Mouse (Mus musculus) ES-Bruce4 (cell line): ENCODE data around the gene Sdr42e1.

Source experiments
- CTCF ChIP-seq: IDR thresholded peaks from one replicate; pipeline ENCODE4 v1.8.1; 2011; ENCODE audit warnings: low read depth, low read length
- EP300 ChIP-seq: IDR thresholded peaks from 2 replicates; pipeline ENCODE4 v1.6.1; 2011; ENCODE audit warnings: low read depth, low read length; ENCODE audit not compliant: insufficient read depth
- POLR2A ChIP-seq: IDR thresholded peaks from one replicate; pipeline ENCODE4 v1.8.1; 2011; ENCODE audit warnings: low read length; ENCODE audit not compliant: insufficient read depth

- TF ChIP-seq CTCF: no peak
- no peak for TF ChIP-seq POLR2A
- TF ChIP-seq EP300: no peak
These were observed 29.2 kb upstream of the Sdr42e1 start for GRCm38 (mm10) chr8:117702701-117703100.
